Mouse (Mus musculus) myocyte (in vitro differentiated cells): ENCODE results near the gene Gpr176.

Source experiments
- E2F4 ChIP-seq: IDR thresholded peaks from one replicate; pipeline ENCODE4 v1.6.1; 2011; ENCODE audit warnings: mild to moderate bottlenecking, control low read depth, moderate library complexity; ENCODE audit not compliant: insufficient read depth
- MAX ChIP-seq: IDR thresholded peaks from one replicate; pipeline ENCODE4 v1.6.1; 2011; ENCODE audit warnings: low read depth, mild to moderate bottlenecking, control low read depth
- POLR2A ChIP-seq: IDR thresholded peaks from one replicate; pipeline ENCODE4 v1.6.1; 2011; ENCODE audit warnings: low read depth, mild to moderate bottlenecking, control low read depth, moderate library complexity; ENCODE audit not compliant: insufficient read length
- POLR2AphosphoS2 ChIP-seq: IDR thresholded peaks from one replicate; pipeline ENCODE4 v1.6.1; 2011; ENCODE audit warnings: low read depth, control low read depth; ENCODE audit not compliant: insufficient read length

GRCm38 (mm10) chr2:118388341-118389335 lies 15.4 kb upstream of the Gpr176 start, which contains the start of gene Eif2ak4:
- TF ChIP-seq MAX (no peak), POLR2AphosphoS2 (peak; percentile 64), E2F4 (no peak), POLR2A (peak; percentile 82)
